Mouse (Mus musculus) midbrain, embryonic 13.5 days (tissue): Measurements from ENCODE around the gene Ccl22. TPM values are rescaled to one million over a fixed set of nuclear protein-coding genes. Genes with fewer than 3 reads are reported as not detected.

Experiments
- ATAC-seq: fragments of 200-750 bp; cut with Nextera tagmentation; 2 replicates; pipeline ENCODE4 v1.8.0; 2017; ENCODE audit warnings: mild to moderate bottlenecking, moderate TSS enrichment, moderate library complexity
- H3K27ac ChIP-seq: fragments of 300-500 bp; sonication (generic); 2 replicates; pipeline ENCODE4 v1.5.1; 2015; ENCODE audit warnings: inconsistent platforms, mild to moderate bottlenecking, moderate library complexity
- H3K27me3 ChIP-seq: fragments of 300-500 bp; sonication (generic); 2 replicates; pipeline ENCODE4 v1.6.1; 2015; ENCODE audit warnings: mild to moderate bottlenecking, inconsistent platforms
- H3K36me3 ChIP-seq: fragments of 300-500 bp; sonication (generic); 2 replicates; pipeline ENCODE4 v1.6.1; 2015; ENCODE audit warnings: mild to moderate bottlenecking, inconsistent platforms
- H3K4me1 ChIP-seq: fragments of 300-500 bp; sonication (generic); replicated peaks from 2 replicates; pipeline ENCODE4 v1.6.1; 2015; ENCODE audit warnings: inconsistent platforms
- H3K4me2 ChIP-seq: fragments of 300-500 bp; sonication (generic); replicated peaks from 2 replicates; pipeline ENCODE4 v1.6.1; 2015; ENCODE audit warnings: moderate library complexity, mild to moderate bottlenecking, inconsistent platforms
- H3K4me3 ChIP-seq: fragments of 300-500 bp; sonication (generic); replicated peaks from 2 replicates; pipeline ENCODE4 v1.5.1; 2015; ENCODE audit warnings: mild to moderate bottlenecking, inconsistent platforms
- H3K9ac ChIP-seq: fragments of 300-500 bp; sonication (generic); replicated peaks from 2 replicates; pipeline ENCODE4 v1.6.1; 2015; ENCODE audit warnings: mild to moderate bottlenecking, inconsistent platforms
- H3K9me3 ChIP-seq: fragments of 300-500 bp; sonication (generic); 2 replicates; pipeline ENCODE4 v1.6.1; 2016; ENCODE audit warnings: mild to moderate bottlenecking, inconsistent platforms
- WGBS: fragments of 180-500 bp; shearing (Covaris S2); methylation state at CpG from one replicate; pipeline ENCODE4 v1.1.7; 2015; 5-methylcytosine and 5-hydroxymethylcytosine counted together
- polyA plus RNA-seq: library from polyadenylated mRNA; unstranded; fragments of >200 nt; fragmentation: Nextera tagmentation; extraction: Ambion mirVana; gene quantifications from 2 replicates; pipeline ENCODE4 v1.2.1, GENCODE M21; 2015

Ccl22 gene
- polyA plus RNA-seq, 1 experiment from 2014 or later, result not detected

- Histone ChIP-seq H3K4me3 (no peak overlapping the region), H3K27me3 (no peaks in the 10 kb centered on the region), H3K9ac (no peak overlapping the region), H3K4me2 (no peak overlapping the region), H3K27ac (no peak overlapping the region), H3K36me3 (no peaks in the 10 kb centered on the region), H3K9me3 (no peaks in the 10 kb centered on the region), H3K4me1 (no peaks in the 10 kb centered on the region)
- WGBS, result 86% methylated on average over 3 of the region's 3 CpGs
- ATAC-seq, result no peak
These were observed 4.8 kb upstream of the Ccl22 start for GRCm38 (mm10) chr8:94740591-94740990.

GRCm38 (mm10) chr8:94741726-94742125 is 3.7 kb upstream of the Ccl22 start:
- Histone ChIP-seq H3K27ac (no peak overlapping the region), H3K9me3 (no peaks in the 10 kb centered on the region), H3K36me3 (no peaks in the 10 kb centered on the region), H3K4me2 (no peak overlapping the region), H3K4me3 (no peak overlapping the region), H3K4me1 (no peaks in the 10 kb centered on the region), H3K9ac (no peak overlapping the region), H3K27me3 (no peaks in the 10 kb centered on the region)
- WGBS, result 92% methylated on average over 4 of the region's 4 CpGs
- no peak for ATAC-seq

DNA sequence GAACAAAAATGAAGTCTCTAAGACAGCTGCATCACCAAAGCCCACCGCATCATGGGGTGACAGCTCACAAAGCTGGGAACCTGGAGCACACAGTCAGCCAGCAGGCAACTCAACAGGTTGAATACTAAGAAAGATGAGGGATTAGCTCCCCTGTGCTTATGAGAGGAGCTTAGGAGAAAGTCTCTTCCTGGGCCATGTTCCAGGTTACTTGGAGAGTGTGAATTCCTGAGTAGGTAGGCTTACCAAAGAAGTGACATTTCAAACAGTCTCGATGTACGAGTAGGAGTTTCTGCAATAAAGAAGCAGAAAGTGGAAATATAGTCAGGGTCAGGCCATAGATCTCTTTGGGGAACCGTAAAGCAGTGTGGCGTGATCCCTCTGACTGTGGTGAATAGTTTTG is 906 bp upstream of the Ccl22 start:
- Histone ChIP-seq H3K4me2 (no peak overlapping the region), H3K4me1 (no peaks in the 10 kb centered on the region), H3K27ac (no peak overlapping the region), H3K9me3 (no peaks in the 10 kb centered on the region), H3K36me3 (no peaks in the 10 kb centered on the region), H3K4me3 (no peak overlapping the region), H3K9ac (no peak overlapping the region), H3K27me3 (no peaks in the 10 kb centered on the region)
- ATAC-seq, result no peak
- 94% methylated on average over 5 of the region's 5 CpGs for WGBS

GRCm38 (mm10) chr8:94744972-94745371 is 418 bp upstream of the Ccl22 start:
- ATAC-seq, result no peak
- H3K9ac ChIP-seq, result no peak overlapping the region
- no peak overlapping the region for H3K4me2 ChIP-seq
- H3K27me3 ChIP-seq, result no peaks in the 10 kb centered on the region
- WGBS, result 82% methylated on average over 9 of the region's 9 CpGs
- H3K4me3 ChIP-seq, result no peak overlapping the region
- H3K36me3 ChIP-seq, result no peaks in the 10 kb centered on the region
- no peak overlapping the region for H3K27ac ChIP-seq
- no peaks in the 10 kb centered on the region for H3K4me1 ChIP-seq
- H3K9me3 ChIP-seq, result no peaks in the 10 kb centered on the region

DNA sequence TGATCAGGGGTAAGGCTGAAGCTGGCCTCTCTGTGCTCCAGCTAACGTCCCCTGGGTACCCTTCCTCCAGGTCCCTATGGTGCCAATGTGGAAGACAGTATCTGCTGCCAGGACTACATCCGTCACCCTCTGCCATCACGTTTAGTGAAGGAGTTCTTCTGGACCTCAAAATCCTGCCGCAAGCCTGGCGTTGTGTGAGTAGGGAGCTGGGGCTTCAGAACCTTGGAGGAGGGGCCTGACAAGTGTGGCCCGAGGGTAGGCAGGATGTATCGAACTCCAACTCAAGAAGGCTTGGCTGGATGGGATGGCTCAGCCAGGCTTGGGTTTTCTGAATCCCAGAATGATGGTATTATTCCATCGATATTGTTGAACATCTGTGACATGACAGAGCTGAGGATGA is 1.4 kb downstream of the Ccl22 start:
- no peak overlapping the region for H3K27ac ChIP-seq
- no peaks in the 10 kb centered on the region for H3K4me1 ChIP-seq
- H3K4me2 ChIP-seq, result no peak overlapping the region
- ATAC-seq, result no peak
- H3K36me3 ChIP-seq, result no peaks in the 10 kb centered on the region
- H3K9me3 ChIP-seq, result no peaks in the 10 kb centered on the region
- 85% methylated on average over 8 of the region's 8 CpGs for WGBS
- no peaks in the 10 kb centered on the region for H3K27me3 ChIP-seq
- no peak overlapping the region for H3K9ac ChIP-seq
- H3K4me3 ChIP-seq, result no peak overlapping the region

GRCm38 (mm10) chr8:94748363-94748762 is 3.0 kb downstream of the Ccl22 start:
- no peak overlapping the region for H3K4me3 ChIP-seq
- no peaks in the 10 kb centered on the region for H3K36me3 ChIP-seq
- no peak overlapping the region for H3K4me2 ChIP-seq
- no peak overlapping the region for H3K27ac ChIP-seq
- WGBS, result 66% methylated on average over 4 of the region's 4 CpGs
- no peaks in the 10 kb centered on the region for H3K27me3 ChIP-seq
- ATAC-seq, result no peak
- no peaks in the 10 kb centered on the region for H3K9me3 ChIP-seq
- no peak overlapping the region for H3K9ac ChIP-seq
- H3K4me1 ChIP-seq, result no peaks in the 10 kb centered on the region

GRCm38 (mm10) chr8:94749942-94750341 is 4.6 kb downstream of the Ccl22 start:
- H3K27me3 ChIP-seq, result no peaks in the 10 kb centered on the region
- ATAC-seq, result no peak
- no peaks in the 10 kb centered on the region for H3K4me1 ChIP-seq
- no peaks in the 10 kb centered on the region for H3K9me3 ChIP-seq
- H3K4me3 ChIP-seq, result no peak overlapping the region
- no peak overlapping the region for H3K9ac ChIP-seq
- no peak overlapping the region for H3K27ac ChIP-seq
- H3K36me3 ChIP-seq, result no peaks in the 10 kb centered on the region
- no peak overlapping the region for H3K4me2 ChIP-seq
- WGBS, result 83% methylated on average over 3 of the region's 3 CpGs

DNA sequence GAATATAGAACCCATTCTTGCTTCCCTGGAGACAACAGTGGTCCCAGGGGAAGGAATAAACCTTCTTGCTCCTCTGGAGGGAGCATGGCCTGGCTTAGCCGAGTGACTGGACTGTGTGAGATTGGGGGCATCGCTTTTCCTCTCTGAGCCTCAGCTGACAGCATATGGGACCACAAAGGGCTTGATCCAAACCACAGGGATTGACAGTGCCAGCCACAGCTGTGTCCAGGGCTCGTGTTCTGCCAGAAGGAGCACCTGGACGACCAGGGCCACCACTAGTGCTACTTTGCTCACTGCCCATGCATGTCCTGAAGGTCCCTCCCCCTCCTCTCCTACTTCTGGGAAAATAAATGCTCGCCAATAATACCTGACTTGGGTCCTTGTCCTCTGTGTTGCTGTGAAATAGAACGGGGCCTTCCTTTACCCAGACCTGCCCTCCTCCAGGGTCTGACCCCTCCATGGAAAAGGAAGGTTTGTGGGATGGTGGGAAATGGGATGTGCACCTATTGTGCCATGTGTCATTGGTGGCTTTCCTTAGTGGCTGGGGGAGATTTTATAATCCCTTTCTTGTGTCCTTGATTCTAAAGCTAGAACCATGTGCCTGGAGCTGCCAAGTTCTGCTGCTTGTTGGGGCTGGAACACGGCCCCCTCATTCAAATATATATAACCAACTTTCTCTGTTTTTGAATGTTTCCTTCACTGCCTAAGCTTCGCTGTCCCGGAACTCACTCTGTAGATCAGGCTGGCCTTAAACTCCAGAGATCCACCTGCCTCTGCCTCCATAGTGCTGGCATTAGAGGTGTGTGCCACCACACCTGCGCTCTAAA is 5.8 kb downstream of the Ccl22 start:
- H3K27me3 ChIP-seq, result no peaks in the 10 kb centered on the region
- ATAC-seq, result no peak
- no peak overlapping the region for H3K4me2 ChIP-seq
- no peaks in the 10 kb centered on the region for H3K4me1 ChIP-seq
- WGBS, result 83% methylated on average over 10 of the region's 10 CpGs
- H3K9me3 ChIP-seq, result no peaks in the 10 kb centered on the region
- no peak overlapping the region for H3K4me3 ChIP-seq
- no peaks in the 10 kb centered on the region for H3K36me3 ChIP-seq
- H3K9ac ChIP-seq, result no peak overlapping the region
- H3K27ac ChIP-seq, result no peak overlapping the region

- Histone ChIP-seq H3K4me3 (no peak overlapping the region), H3K27me3 (no peaks in the 10 kb centered on the region), H3K4me2 (no peak overlapping the region), H3K9ac (no peak overlapping the region), H3K9me3 (no peaks in the 10 kb centered on the region), H3K36me3 (no peaks in the 10 kb centered on the region), H3K4me1 (no peaks in the 10 kb centered on the region), H3K27ac (no peak overlapping the region)
- no peak for ATAC-seq
- 87% methylated on average over 2 of the region's 2 CpGs for WGBS
These were observed 8.6 kb downstream of the Ccl22 start for GRCm38 (mm10) chr8:94754006-94754405.

- H3K9ac ChIP-seq, result no peak overlapping the region
- no peak overlapping the region for H3K4me2 ChIP-seq
- no peaks in the 10 kb centered on the region for H3K36me3 ChIP-seq
- no peak overlapping the region for H3K4me3 ChIP-seq
- 69% methylated on average over 2 of the region's 2 CpGs for WGBS
- H3K27ac ChIP-seq, result no peak overlapping the region
- H3K4me1 ChIP-seq, result no peaks in the 10 kb centered on the region
- no peaks in the 10 kb centered on the region for H3K27me3 ChIP-seq
- H3K9me3 ChIP-seq, result no peaks in the 10 kb centered on the region
- no peak for ATAC-seq
These were observed 9.1 kb downstream of the Ccl22 start for GRCm38 (mm10) chr8:94754486-94754885.

- no peak overlapping the region for H3K4me3 ChIP-seq
- 79% methylated on average over 9 of the region's 9 CpGs for WGBS
- no peak for ATAC-seq
- no peaks in the 10 kb centered on the region for H3K9me3 ChIP-seq
- H3K4me2 ChIP-seq, result no peak overlapping the region
- no peak overlapping the region for H3K27ac ChIP-seq
- H3K4me1 ChIP-seq, result peaks cover 13% of the 10 kb centered on the region
- no peaks in the 10 kb centered on the region for H3K36me3 ChIP-seq
- H3K9ac ChIP-seq, result no peak overlapping the region
- peaks cover 23% of the 10 kb centered on the region for H3K27me3 ChIP-seq
These were observed 21.6 kb downstream of the Ccl22 start for GRCm38 (mm10) chr8:94767035-94767434.

GRCm38 (mm10) chr8:94770945-94771344 is 25.6 kb downstream of the Ccl22 start:
- Histone ChIP-seq H3K36me3 (no peaks in the 10 kb centered on the region), H3K9me3 (no peaks in the 10 kb centered on the region), H3K4me1 (peaks cover 35% of the 10 kb centered on the region), H3K27me3 (peaks cover 31% of the 10 kb centered on the region), H3K4me2 (no peak overlapping the region; the same call in 1 of the 2 replicates), H3K4me3 (no peak overlapping the region), H3K27ac (no peak overlapping the region), H3K9ac (no peak overlapping the region)
- WGBS, result 57% methylated on average over 6 of the region's 6 CpGs
- no peak for ATAC-seq
